Mouse (Mus musculus) ES-Bruce4 (cell line): ENCODE data around the gene Crot.

ENCODE experiments used
- CTCF ChIP-seq: IDR thresholded peaks from one replicate; pipeline ENCODE4 v1.8.1; 2011; ENCODE audit warnings: low read depth, low read length
- POLR2A ChIP-seq: IDR thresholded peaks from one replicate; pipeline ENCODE4 v1.8.1; 2011; ENCODE audit warnings: low read length; ENCODE audit not compliant: insufficient read depth

DNA sequence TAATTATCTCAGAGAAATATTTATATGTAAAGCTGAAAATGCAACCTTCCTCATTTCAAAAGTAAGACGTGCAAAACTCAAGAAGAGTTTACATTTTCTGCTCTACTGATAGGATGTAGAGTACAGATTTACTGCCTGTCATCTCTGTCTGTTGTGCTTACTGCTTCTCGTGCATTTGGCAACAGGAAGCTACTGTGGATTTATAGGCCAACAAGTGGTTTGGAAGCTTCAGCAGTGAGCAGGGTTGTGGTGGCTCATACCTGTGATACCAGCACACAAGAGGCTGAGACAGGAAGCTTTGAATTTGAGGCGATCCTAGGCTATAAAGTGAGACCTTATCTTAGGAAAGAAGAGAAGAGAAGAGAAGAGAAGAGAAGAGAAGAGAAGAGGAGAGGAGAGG is 17.6 kb upstream of the Crot start:
- TF ChIP-seq CTCF (no peak), POLR2A (no peak)
